Mouse (Mus musculus): Measurements from ENCODE around the gene Cgrrf1.
"Not testable (repeated sequence)": the region's sequence is repeated elsewhere in the genome, so short reads cannot be mapped to it uniquely, and the experiment has no call there.

The Cgrrf1 gene

GRCm38 (mm10) chr14:46831837-46832333 lies at the start of gene Cgrrf1:
Gene Cgrrf1 (plus strand): TSS chr14:46832125.
- DNase-seq, result peak; percentile 96 to 98

- DNase-seq, result no peak
Observed at GRCm38 (mm10) chr14:46782187-46782828, 49.6 kb upstream of the Cgrrf1 start.

GRCm38 (mm10) chr14:46783327-46783926 lies 48.5 kb upstream of the Cgrrf1 start:
- DNase-seq, result no peak

- no peak for DNase-seq
Observed at GRCm38 (mm10) chr14:46785247-46785646, 46.7 kb upstream of the Cgrrf1 start.

- no peak for DNase-seq
Observed at GRCm38 (mm10) chr14:46787454-46787786, 44.5 kb upstream of the Cgrrf1 start.

GRCm38 (mm10) chr14:46787787-46788504 lies 44.0 kb upstream of the Cgrrf1 start, which contains the start of gene Cnih1:
Gene Cnih1 (minus strand): TSS chr14:46788411.
- peak; percentile 94 to 95 for DNase-seq

GRCm38 (mm10) chr14:46788505-46788901 lies 43.4 kb upstream of the Cgrrf1 start:
- peak; percentile 16 to 24 for DNase-seq

- no peak for DNase-seq
Observed at GRCm38 (mm10) chr14:46790303-46790702, 41.6 kb upstream of the Cgrrf1 start.

- no peak for DNase-seq
Observed at GRCm38 (mm10) chr14:46790723-46791122, 41.2 kb upstream of the Cgrrf1 start.

GRCm38 (mm10) chr14:46794157-46794556 lies 37.8 kb upstream of the Cgrrf1 start:
- DNase-seq, result no peak

GRCm38 (mm10) chr14:46800684-46801345 lies 31.1 kb upstream of the Cgrrf1 start:
- no peak for DNase-seq

- no peak for DNase-seq
Observed at GRCm38 (mm10) chr14:46803259-46803658, 28.7 kb upstream of the Cgrrf1 start.

- DNase-seq, result no peak
Observed at GRCm38 (mm10) chr14:46803791-46804190, 28.1 kb upstream of the Cgrrf1 start.

GRCm38 (mm10) chr14:46806186-46806585 lies 25.7 kb upstream of the Cgrrf1 start:
- DNase-seq, result no peak

- no peak for DNase-seq
Observed at GRCm38 (mm10) chr14:46807927-46808326, 24.0 kb upstream of the Cgrrf1 start.

- no peak for DNase-seq
Observed at GRCm38 (mm10) chr14:46815640-46816039, 16.3 kb upstream of the Cgrrf1 start.

GRCm38 (mm10) chr14:46816916-46817622 lies 14.9 kb upstream of the Cgrrf1 start:
- DNase-seq, result no peak

GRCm38 (mm10) chr14:46818743-46819142 lies 13.2 kb upstream of the Cgrrf1 start:
- no peak for DNase-seq

- not testable (repeated sequence) for DNase-seq
Observed at GRCm38 (mm10) chr14:46819961-46820360, 12.0 kb upstream of the Cgrrf1 start.

GRCm38 (mm10) chr14:46821271-46821872 lies 10.6 kb upstream of the Cgrrf1 start:
- no peak for DNase-seq

GRCm38 (mm10) chr14:46821873-46822716 lies 9.8 kb upstream of the Cgrrf1 start, which contains the start of gene Gmfb:
Gene Gmfb (minus strand): TSS chr14:46822242.
- DNase-seq, result peak; percentile 98 to 99

Data from cerebellum, postnatal 25 days (tissue).